11 mouse cellular contexts compared by ENCODE assay signal in the genomic region with DNA sequence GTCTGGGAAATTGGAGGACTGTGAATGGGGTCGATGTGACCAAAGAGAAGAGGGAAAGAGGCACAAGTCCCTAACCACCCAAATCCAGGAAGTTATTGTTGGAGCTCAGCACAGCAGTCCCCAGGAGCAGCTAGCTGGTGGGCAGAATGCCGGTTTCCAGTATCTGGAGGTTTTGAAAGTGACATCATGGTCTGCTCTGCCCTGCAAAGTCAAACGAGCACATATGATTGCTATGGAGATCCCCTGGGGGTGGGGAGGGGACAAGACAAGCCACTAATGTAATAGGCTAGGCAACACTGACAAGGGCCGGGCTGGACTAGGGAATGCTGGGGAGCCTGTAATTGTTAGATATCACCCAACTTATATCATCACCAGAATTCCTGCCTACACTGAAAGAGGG. TPM values are rescaled to one million over a fixed set of nuclear protein-coding genes. Genes with fewer than 3 reads are reported as not detected.
DNase-seq lines count a peak whose midpoint lies in the region; ATAC-seq lines count a peak whose summit lies in the region.
"Had no signal": no experiment of that assay in that cellular context is flagged by ENCODE, and none has a peak within 500 bp of the region (broad histone marks: within the 10 kb centered on the region; RNA-seq: fewer than 3 reads in every experiment).

No protein-coding gene starts in this region.

- no peak overlapping the region for H3K27ac ChIP-seq in embryonic facial prominence, embryonic 15.5 days (replicated peaks)
- peak overlapping the region; percentile 70 for H3K27ac ChIP-seq in heart, embryonic 13.5 days (replicated peaks)
- H3K27ac ChIP-seq in midbrain, embryonic 14.5 days (replicated peaks; ENCODE audit: low read depth, low read length): no peak overlapping the region
- H3K27ac ChIP-seq: kidney, postnatal 0 days; liver, embryonic 14.5 days had no signal

- H3K27me3 ChIP-seq in embryonic facial prominence, embryonic 15.5 days: no peaks in the 10 kb centered on the region
- peaks cover 13% of the 10 kb centered on the region; the same call in 1 of the 2 replicates for H3K27me3 ChIP-seq in heart, embryonic 13.5 days (replicated peaks)
- H3K27me3 ChIP-seq in midbrain, embryonic 14.5 days (ENCODE audit: control insufficient read depth, insufficient read depth, low read length): no peaks in the 10 kb centered on the region

- H3K36me3 ChIP-seq in embryonic facial prominence, embryonic 15.5 days: no peaks in the 10 kb centered on the region
- H3K36me3 ChIP-seq in heart, embryonic 13.5 days: no peaks in the 10 kb centered on the region
- no peaks in the 10 kb centered on the region for H3K36me3 ChIP-seq in midbrain, embryonic 14.5 days (ENCODE audit: control insufficient read depth, insufficient read depth, low read length)

- 7% methylated on average over 4 of the region's 4 CpGs for WGBS in embryonic facial prominence, embryonic 15.5 days
- WGBS in heart, embryonic 13.5 days: 14% methylated on average over 4 of the region's 4 CpGs
- WGBS in midbrain, embryonic 14.5 days: 25% methylated on average over 4 of the region's 4 CpGs

- ATAC-seq in embryonic facial prominence, embryonic 15.5 days (ENCODE audit: insufficient number of reproducible peaks, low FRiP score, low TSS enrichment, low read depth): peak; percentile 58; the same call in 1 of the 2 replicates
- peak; percentile 50; the same call in 1 of the 2 replicates for ATAC-seq in heart, embryonic 13.5 days (ENCODE audit: extremely low read depth, insufficient number of reproducible peaks, low FRiP score, low TSS enrichment)
- ATAC-seq in midbrain, embryonic 14.5 days (ENCODE audit: low FRiP score, low TSS enrichment): no peak
- no peak for ATAC-seq in inflammation-experienced regulatory T-cells, adult 6 months

- no peak overlapping the region for H3K4me2 ChIP-seq in embryonic facial prominence, embryonic 15.5 days (replicated peaks)
- H3K4me2 ChIP-seq in heart, embryonic 13.5 days: peak overlapping the region; percentile 18; the same call in 1 of the 2 replicates
- no peak overlapping the region for H3K4me2 ChIP-seq in midbrain, embryonic 14.5 days (ENCODE audit: low read length)

- H3K9ac ChIP-seq in embryonic facial prominence, embryonic 15.5 days: no peak overlapping the region
- 0 out of 2 replicates have a peak overlapping the region, but pooled peaks have one; percentile 15 for H3K9ac ChIP-seq in heart, embryonic 13.5 days
- no peak overlapping the region for H3K9ac ChIP-seq in midbrain, embryonic 14.5 days (replicated peaks; ENCODE audit: low read length)
- H3K9ac ChIP-seq: liver, embryonic 14.5 days had no signal

- no peaks in the 10 kb centered on the region for H3K9me3 ChIP-seq in embryonic facial prominence, embryonic 15.5 days (replicated peaks)
- H3K9me3 ChIP-seq in heart, embryonic 13.5 days: no peaks in the 10 kb centered on the region
- H3K9me3 ChIP-seq in midbrain, embryonic 14.5 days (ENCODE audit: control insufficient read depth, low read length): no peaks in the 10 kb centered on the region

- DNase-seq in kidney, postnatal 4 days: peak; percentile 24 to 35
- DNase-seq in kidney, adult 8-10 months: no peak
- peak; percentile 36 for DNase-seq in midbrain, embryonic 14.5 days
- no peak for DNase-seq in kidney, adult 18-20 months
- no peak for DNase-seq in adrenal gland, adult 18-20 months (ENCODE audit: low spot score in 2 of 2)

- peaks cover 13% of the 10 kb centered on the region; the same call in 1 of the 2 replicates for H3K4me1 ChIP-seq in embryonic facial prominence, embryonic 15.5 days
- peaks cover 35% of the 10 kb centered on the region for H3K4me1 ChIP-seq in heart, embryonic 13.5 days
- no peaks in the 10 kb centered on the region for H3K4me1 ChIP-seq in midbrain, embryonic 14.5 days (ENCODE audit: control insufficient read depth, insufficient read depth, low read length)

- H3K4me3 ChIP-seq in embryonic facial prominence, embryonic 15.5 days (replicated peaks): no peak overlapping the region
- no peak overlapping the region for H3K4me3 ChIP-seq in heart, embryonic 13.5 days
- H3K4me3 ChIP-seq in midbrain, embryonic 14.5 days (replicated peaks; ENCODE audit: low read depth, low read length): no peak overlapping the region
- H3K4me3 ChIP-seq: erythroblast, embryonic 14.5 days had no signal

RNA-seq across cellular contexts. Expression of gene Otoa, which starts 4.0 kb away (rescaled TPM):
- polyA plus RNA-seq in embryonic facial prominence, embryonic 15.5 days (2015; fragmentation: Nextera tagmentation; extraction: Ambion mirVana): 0.61 and 0.75 TPM in 2 replicates
- 0.04 and 0.12 TPM in 2 replicates for polyA plus RNA-seq in heart, embryonic 13.5 days (2015; fragmentation: Nextera tagmentation; extraction: Ambion mirVana)
- 0.12 TPM in 2 replicates for polyA plus RNA-seq in midbrain, embryonic 14.5 days (2014; fragmentation: Nextera tagmentation; extraction: Ambion mirVana)
- not detected for polyA plus RNA-seq in inflammation-experienced regulatory T-cells, adult 6 months (2017; shearing (Covaris generic))
- 1 to 10 TPM in 1 of 2 experiments, under 1 TPM in 1; 0.26 to 1.0 TPM for total RNA-seq in adrenal gland, adult 18-20 months (2021)
- polyA plus RNA-seq: erythroblast, embryonic 14.5 days had no signal

RNA-seq across cellular contexts. Expression of gene Igsf6, which starts 11.1 kb away (rescaled TPM):
- 3.0 and 3.1 TPM in 2 replicates for polyA plus RNA-seq in embryonic facial prominence, embryonic 15.5 days (2015; fragmentation: Nextera tagmentation; extraction: Ambion mirVana)
- 1.0 and 1.1 TPM in 2 replicates for polyA plus RNA-seq in heart, embryonic 13.5 days (2015; fragmentation: Nextera tagmentation; extraction: Ambion mirVana)
- 0.39 and 1.4 TPM in 2 replicates for polyA plus RNA-seq in midbrain, embryonic 14.5 days (2014; fragmentation: Nextera tagmentation; extraction: Ambion mirVana)
- polyA plus RNA-seq in inflammation-experienced regulatory T-cells, adult 6 months (2017; shearing (Covaris generic)): 1 to 10 TPM in 1 of 3 experiments, under 1 TPM in 2; 0.26 to 2.6 (median 0.61) TPM
- 1 to 10 TPM; 2.5 to 4.1 TPM for total RNA-seq in adrenal gland, adult 18-20 months (2021)

RNA-seq across cellular contexts. Expression of gene Mettl9, which starts 51.3 kb away (rescaled TPM):
- 133 and 136 TPM in 2 replicates for polyA plus RNA-seq in embryonic facial prominence, embryonic 15.5 days (2015; fragmentation: Nextera tagmentation; extraction: Ambion mirVana)
- polyA plus RNA-seq in heart, embryonic 13.5 days (2015; fragmentation: Nextera tagmentation; extraction: Ambion mirVana): 96.0 and 97.1 TPM in 2 replicates
- polyA plus RNA-seq in midbrain, embryonic 14.5 days (2014; fragmentation: Nextera tagmentation; extraction: Ambion mirVana): 209 and 227 TPM in 2 replicates
- 10 to 100 TPM in 1 of 3 experiments, 1 to 10 TPM in 2; 3.9 to 10.1 (median 7.1) TPM for polyA plus RNA-seq in inflammation-experienced regulatory T-cells, adult 6 months (2017; shearing (Covaris generic))
- 100 to 1,000 TPM in 1 of 2 experiments, 10 to 100 TPM in 1; 93.2 to 111 TPM for total RNA-seq in adrenal gland, adult 18-20 months (2021)

Comparison
In these comparisons a context has a peak if more than half of its experiments do, and no peak if none do; other contexts are left out.
1. DNase-seq: peak in kidney, postnatal 4 days (2 of 2) and midbrain, embryonic 14.5 days (single experiment); none in kidney, adult 8-10 months (0 of 2), kidney, adult 18-20 months (single experiment) and adrenal gland, adult 18-20 months (0 of 2).
2. ATAC-seq: peak in embryonic facial prominence, embryonic 15.5 days (single experiment) and heart, embryonic 13.5 days (single experiment); none in midbrain, embryonic 14.5 days (single experiment) and inflammation-experienced regulatory T-cells, adult 6 months (single experiment).